In the genomic region with DNA sequence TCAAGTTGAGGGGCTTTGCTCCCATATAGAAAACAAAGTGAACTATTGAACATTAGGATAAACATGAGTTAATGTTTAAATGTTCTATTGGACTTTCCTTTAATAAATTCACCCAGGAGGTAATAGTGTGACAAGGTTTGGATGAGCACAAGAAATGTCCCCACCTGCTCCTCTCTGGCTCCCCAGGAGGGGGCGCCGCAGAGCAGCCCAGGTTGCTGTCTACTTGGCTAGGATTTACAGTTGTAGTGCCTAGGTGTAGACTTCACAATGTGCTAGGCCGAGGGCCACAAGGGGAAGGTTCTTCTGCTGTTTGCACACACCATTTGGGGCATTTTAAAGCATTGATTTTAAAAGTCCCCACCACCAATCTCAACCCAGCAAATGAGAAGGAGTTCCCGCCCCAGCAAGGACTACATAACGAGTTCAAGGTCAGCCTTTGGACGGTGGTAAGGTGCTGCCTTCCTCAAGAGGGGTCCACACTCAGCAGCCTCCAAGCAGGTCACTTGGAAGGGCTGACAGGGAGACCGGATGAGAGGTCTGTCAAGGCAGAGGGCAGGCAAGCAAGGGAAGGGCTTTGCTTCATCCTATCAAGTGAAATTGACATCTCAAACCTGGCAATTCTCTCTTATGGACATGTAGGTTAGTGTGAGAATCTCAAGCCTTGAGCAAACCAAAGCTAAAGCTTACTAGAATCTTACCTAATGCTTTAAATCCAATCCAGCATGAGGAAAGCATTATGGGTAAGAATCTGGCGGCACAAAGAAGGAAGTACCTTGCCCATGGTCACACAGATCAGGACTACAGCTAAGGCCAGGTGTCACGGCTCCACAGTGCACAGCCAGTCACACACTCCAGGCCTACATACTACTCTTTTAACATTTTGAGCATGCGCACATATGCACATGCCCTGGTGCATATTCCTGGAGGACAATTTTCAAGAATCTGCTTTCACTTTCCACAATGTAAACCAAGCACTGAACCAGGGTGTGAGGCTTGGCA, we compare ENCODE assay signal across 9 mouse cellular contexts. TPM values are rescaled to one million over a fixed set of nuclear protein-coding genes. Genes with fewer than 3 reads are reported as not detected.
DNase-seq lines count a peak whose midpoint lies in the region; ATAC-seq and TF ChIP-seq lines count a peak whose summit lies in the region.
"Had no signal": no experiment of that assay in that cellular context is flagged by ENCODE, and none has a peak within 500 bp of the region (broad histone marks: within the 10 kb centered on the region; RNA-seq: fewer than 3 reads in every experiment).

No protein-coding gene starts in this region.

- WGBS in midbrain, embryonic 10.5 days, result 69% methylated on average over 10 of the region's 10 CpGs
- 66% methylated on average over 10 of the region's 10 CpGs for WGBS in midbrain, embryonic 16.5 days
- WGBS in midbrain, postnatal 0 days, result 69% methylated on average over 10 of the region's 10 CpGs

- no peak overlapping the region for H3K27ac ChIP-seq in midbrain, embryonic 10.5 days (replicated peaks)
- H3K27ac ChIP-seq in midbrain, embryonic 16.5 days (ENCODE audit: low read length), result no peak overlapping the region
- H3K27ac ChIP-seq in midbrain, postnatal 0 days (ENCODE audit: low read depth, low read length), result no peak overlapping the region
- H3K27ac ChIP-seq: midbrain, embryonic 12.5 days had no signal

- peaks cover 31% of the 10 kb centered on the region for H3K36me3 ChIP-seq in midbrain, embryonic 10.5 days
- H3K36me3 ChIP-seq in midbrain, embryonic 16.5 days (ENCODE audit: control insufficient read depth, insufficient read depth, low read length), result peaks cover 14% of the 10 kb centered on the region
- peaks cover 14% of the 10 kb centered on the region for H3K36me3 ChIP-seq in midbrain, postnatal 0 days (ENCODE audit: insufficient read depth, low read length)

- no peaks in the 10 kb centered on the region for H3K27me3 ChIP-seq in midbrain, embryonic 10.5 days (ENCODE audit: low read depth, poor library complexity, severe bottlenecking)
- no peaks in the 10 kb centered on the region for H3K27me3 ChIP-seq in midbrain, embryonic 16.5 days (ENCODE audit: control insufficient read depth, insufficient read depth, low read depth, low read length)
- no peaks in the 10 kb centered on the region for H3K27me3 ChIP-seq in midbrain, postnatal 0 days (ENCODE audit: insufficient read depth, low read length)
- H3K27me3 ChIP-seq: midbrain, embryonic 12.5 days had no signal

- no peaks in the 10 kb centered on the region for H3K9me3 ChIP-seq in midbrain, embryonic 10.5 days (replicated peaks)
- no peaks in the 10 kb centered on the region for H3K9me3 ChIP-seq in midbrain, embryonic 16.5 days (replicated peaks; ENCODE audit: control insufficient read depth, low read length, poor library complexity, severe bottlenecking)
- H3K9me3 ChIP-seq in midbrain, postnatal 0 days (ENCODE audit: low read length), result no peaks in the 10 kb centered on the region
- H3K9me3 ChIP-seq: midbrain, embryonic 12.5 days had no signal

- no peak for ATAC-seq in midbrain, embryonic 16.5 days
- peak; percentile 66 to 79; a peak in 3 of 4 replicates for ATAC-seq in hematopoietic stem cell, adult 5-6 weeks (replicated peaks in 1 of 2; ENCODE audit: insufficient read depth in 1 of 2, low FRiP score in 2 of 2, low TSS enrichment in 1 of 2, low read depth in 1 of 2, poor library complexity in 2 of 2, severe bottlenecking in 2 of 2)
- ATAC-seq in midbrain, postnatal 0 days (ENCODE audit: low FRiP score), result no peak

- H3K4me2 ChIP-seq in midbrain, embryonic 16.5 days (ENCODE audit: low read length), result no peak overlapping the region
- no peak overlapping the region for H3K4me2 ChIP-seq in midbrain, postnatal 0 days (ENCODE audit: low read depth, low read length, poor library complexity, severe bottlenecking)
- H3K4me2 ChIP-seq: midbrain, embryonic 12.5 days had no signal

- H3K9ac ChIP-seq in midbrain, embryonic 16.5 days (ENCODE audit: low read depth, low read length), result no peak overlapping the region
- no peak overlapping the region for H3K9ac ChIP-seq in midbrain, postnatal 0 days (replicated peaks; ENCODE audit: low read length, poor library complexity, severe bottlenecking)
- H3K9ac ChIP-seq: midbrain, embryonic 12.5 days had no signal

- H3K4me1 ChIP-seq in midbrain, embryonic 10.5 days, result peaks cover 5% of the 10 kb centered on the region; the same call in 1 of the 2 replicates
- no peaks in the 10 kb centered on the region; the same call in 1 of the 2 replicates for H3K4me1 ChIP-seq in midbrain, embryonic 16.5 days (ENCODE audit: control insufficient read depth, insufficient read depth, low read length)
- H3K4me1 ChIP-seq in midbrain, postnatal 0 days (ENCODE audit: insufficient read depth, low read length), result no peaks in the 10 kb centered on the region

- intact Hi-C loops in left cerebral cortex, postnatal 36 days (cut with DNase I), result loop anchor here (1.0 to 5.0 kb wide), 2 partner anchors 47 to 78 kb away; no protein-coding TSS in a partner anchor

- peak; percentile 51 for DNase-seq in midbrain, embryonic 10.5 days (ENCODE audit: low spot score)
- DNase-seq in R1 (ENCODE audit: low read depth, low spot score), result peak; percentile 69
- peak; percentile 77 to 84 for DNase-seq in cerebellum, postnatal 25 days
- peak; percentile 56 to 60 for DNase-seq in left cerebral cortex, postnatal 36 days (ENCODE audit: low spot score in 2 of 2)
- peak; percentile 30 for DNase-seq in midbrain, postnatal 0 days (ENCODE audit: low spot score)
- DNase-seq in thymus, postnatal 10 days (ENCODE audit: low spot score in 2 of 2), result peak; percentile 48 to 79

- peak; percentile 74 for TF ChIP-seq CTCF in midbrain, postnatal 0 days (IDR thresholded peaks at IDR 0.05)

- H3K4me3 ChIP-seq in midbrain, embryonic 10.5 days, result no peak overlapping the region
- no peak overlapping the region for H3K4me3 ChIP-seq in midbrain, embryonic 16.5 days (ENCODE audit: low read depth, low read length)
- H3K4me3 ChIP-seq in midbrain, postnatal 0 days (ENCODE audit: low read depth, low read length), result no peak overlapping the region
- H3K4me3 ChIP-seq: midbrain, embryonic 12.5 days had no signal

RNA-seq across cellular contexts. Expression of a gene that starts 15.9 kb away (rescaled TPM):
- polyA plus RNA-seq in midbrain, embryonic 10.5 days (2016; fragmentation: Nextera tagmentation; extraction: Ambion mirVana), result 60.0 and 63.8 TPM in 2 replicates
- 71.2 and 72.4 TPM in 2 replicates for polyA plus RNA-seq in midbrain, embryonic 16.5 days (2015; fragmentation: Nextera tagmentation; extraction: Ambion mirVana)
- total RNA-seq in hematopoietic stem cell, adult 5-6 weeks (2017), result 45.3 and 46.7 TPM in 2 replicates
- total RNA-seq in left cerebral cortex, postnatal 36 days (2021), result 10 to 100 TPM; 48.9 to 52.9 TPM
- total RNA-seq in midbrain, postnatal 0 days (2014; rRNA removed), result 58.4 and 79.8 TPM in 2 replicates
- 58.8 and 60.0 TPM in 2 replicates for polyA plus RNA-seq in midbrain, postnatal 0 days (2015; fragmentation: Nextera tagmentation; extraction: Ambion mirVana)

RNA-seq across cellular contexts. Expression of a gene that starts 22.0 kb away (rescaled TPM):
- 0.72 and 1.5 TPM in 2 replicates for polyA plus RNA-seq in midbrain, embryonic 10.5 days (2016; fragmentation: Nextera tagmentation; extraction: Ambion mirVana)
- 0.15 and 0.19 TPM in 2 replicates for polyA plus RNA-seq in midbrain, embryonic 16.5 days (2015; fragmentation: Nextera tagmentation; extraction: Ambion mirVana)
- total RNA-seq in hematopoietic stem cell, adult 5-6 weeks (2017), result 3.8 and 4.4 TPM in 2 replicates
- not detected for total RNA-seq in left cerebral cortex, postnatal 36 days (2021)
- total RNA-seq in midbrain, postnatal 0 days (2014; rRNA removed), result 0.28 TPM in 1 of 2 replicates, not detected in the other
- polyA plus RNA-seq in midbrain, postnatal 0 days (2015; fragmentation: Nextera tagmentation; extraction: Ambion mirVana), result 0.26 and 0.28 TPM in 2 replicates

RNA-seq across cellular contexts. Expression of a gene that starts 25.9 kb away (rescaled TPM):
- polyA plus RNA-seq in midbrain, embryonic 10.5 days (2016; fragmentation: Nextera tagmentation; extraction: Ambion mirVana), result 12.4 and 14.1 TPM in 2 replicates
- polyA plus RNA-seq in midbrain, embryonic 16.5 days (2015; fragmentation: Nextera tagmentation; extraction: Ambion mirVana), result 22.2 and 23.1 TPM in 2 replicates
- total RNA-seq in hematopoietic stem cell, adult 5-6 weeks (2017), result 11.8 and 13.1 TPM in 2 replicates
- 10 to 100 TPM in 1 of 2 experiments, 1 to 10 TPM in 1; 7.8 to 11.8 TPM for total RNA-seq in left cerebral cortex, postnatal 36 days (2021)
- total RNA-seq in midbrain, postnatal 0 days (2014; rRNA removed), result 4.1 and 4.5 TPM in 2 replicates
- polyA plus RNA-seq in midbrain, postnatal 0 days (2015; fragmentation: Nextera tagmentation; extraction: Ambion mirVana), result 25.6 and 25.9 TPM in 2 replicates

RNA-seq across cellular contexts. Expression of a gene that starts 52.8 kb away (rescaled TPM):
- 34.1 and 35.0 TPM in 2 replicates for polyA plus RNA-seq in midbrain, embryonic 10.5 days (2016; fragmentation: Nextera tagmentation; extraction: Ambion mirVana)
- polyA plus RNA-seq in midbrain, embryonic 16.5 days (2015; fragmentation: Nextera tagmentation; extraction: Ambion mirVana), result 86.7 and 139 TPM in 2 replicates
- total RNA-seq in hematopoietic stem cell, adult 5-6 weeks (2017), result 104 and 128 TPM in 2 replicates
- 100 to 1,000 TPM; 237 to 250 TPM for total RNA-seq in left cerebral cortex, postnatal 36 days (2021)
- total RNA-seq in midbrain, postnatal 0 days (2014; rRNA removed), result 105 and 142 TPM in 2 replicates
- polyA plus RNA-seq in midbrain, postnatal 0 days (2015; fragmentation: Nextera tagmentation; extraction: Ambion mirVana), result 293 and 371 TPM in 2 replicates

Comparison
In these comparisons a context has a peak if more than half of its experiments do, and no peak if none do; other contexts are left out.
1. DNase-seq: peak in every context shown above with its lines; median percentile 80 in cerebellum, postnatal 25 days; 69 in R1; 64 in thymus, postnatal 10 days; 58 in left cerebral cortex, postnatal 36 days; 51 in midbrain, embryonic 10.5 days; 30 in midbrain, postnatal 0 days.
2. ATAC-seq: peak in hematopoietic stem cell, adult 5-6 weeks (2 of 2); none in midbrain, embryonic 16.5 days (single experiment) and midbrain, postnatal 0 days (single experiment).